Mouse (Mus musculus): ENCODE measurements around the gene Ptpn23. TPM values are rescaled to one million over a fixed set of nuclear protein-coding genes. Genes with fewer than 3 reads are reported as not detected.
"Not testable (repeated sequence)": the region's sequence is repeated elsewhere in the genome, so short reads cannot be mapped to it uniquely, and the experiment has no call there.

The Ptpn23 gene
- polyA plus RNA-seq, 1 experiment from 2014 or later: 25.3 TPM

DNA sequence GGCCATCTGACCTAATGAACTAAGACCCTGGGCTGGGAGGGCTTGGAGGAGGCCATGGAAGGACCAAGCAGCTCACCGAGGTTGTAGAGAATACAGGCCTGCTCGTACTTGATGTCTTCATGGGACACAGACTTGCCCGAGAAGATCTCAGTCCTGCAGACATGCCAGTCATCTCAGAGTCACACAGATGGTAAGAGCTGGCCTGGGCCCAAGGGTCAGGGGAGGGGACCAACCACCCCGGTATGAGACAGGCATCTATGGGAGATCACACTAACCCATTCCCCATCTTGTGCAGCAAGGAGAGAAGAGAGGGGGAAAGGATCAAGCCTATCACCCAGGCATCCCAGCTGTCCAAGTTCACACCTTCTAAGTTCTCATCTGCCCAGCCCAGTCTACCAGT, 14.7 kb downstream of the Ptpn23 start:
- Histone ChIP-seq H3K27ac (ENCODE audit: low read depth, low read length) (no peak overlapping the region), H3K27me3 (ENCODE audit: control insufficient read depth, insufficient read depth, low read length) (no peaks in the 10 kb centered on the region), H3K4me1 (ENCODE audit: control insufficient read depth, insufficient read depth, low read length) (no peaks in the 10 kb centered on the region), H3K4me3 (ENCODE audit: low read depth, low read length) (no peak overlapping the region), H3K9ac (replicated peaks; ENCODE audit: low read depth, low read length) (no peak overlapping the region), H3K9me3 (ENCODE audit: control insufficient read depth, low read length) (no peaks in the 10 kb centered on the region), H3K36me3 (ENCODE audit: control insufficient read depth, insufficient read depth, low read length) (peaks cover 49% of the 10 kb centered on the region), H3K4me2 (ENCODE audit: low read depth, low read length) (no peak overlapping the region)
- WGBS: 95% methylated on average over 4 of the region's 4 CpGs
- ATAC-seq (ENCODE audit: low read depth): no peak

- Histone ChIP-seq H3K36me3 (ENCODE audit: control insufficient read depth, insufficient read depth, low read length) (peaks cover 70% of the 10 kb centered on the region), H3K4me3 (ENCODE audit: low read depth, low read length) (no peak overlapping the region), H3K4me1 (ENCODE audit: control insufficient read depth, insufficient read depth, low read length) (no peaks in the 10 kb centered on the region), H3K9me3 (ENCODE audit: control insufficient read depth, low read length) (no peaks in the 10 kb centered on the region), H3K4me2 (ENCODE audit: low read depth, low read length) (no peak overlapping the region), H3K27me3 (ENCODE audit: control insufficient read depth, insufficient read depth, low read length) (no peaks in the 10 kb centered on the region), H3K9ac (replicated peaks; ENCODE audit: low read depth, low read length) (no peak overlapping the region), H3K27ac (ENCODE audit: low read depth, low read length) (no peak overlapping the region)
- ATAC-seq (ENCODE audit: low read depth): no peak
- 98% methylated on average over 3 of the region's 3 CpGs for WGBS
Measured at GRCm38 (mm10) chr9:110390843-110391242, 17.2 kb downstream of the Ptpn23 start.

DNA sequence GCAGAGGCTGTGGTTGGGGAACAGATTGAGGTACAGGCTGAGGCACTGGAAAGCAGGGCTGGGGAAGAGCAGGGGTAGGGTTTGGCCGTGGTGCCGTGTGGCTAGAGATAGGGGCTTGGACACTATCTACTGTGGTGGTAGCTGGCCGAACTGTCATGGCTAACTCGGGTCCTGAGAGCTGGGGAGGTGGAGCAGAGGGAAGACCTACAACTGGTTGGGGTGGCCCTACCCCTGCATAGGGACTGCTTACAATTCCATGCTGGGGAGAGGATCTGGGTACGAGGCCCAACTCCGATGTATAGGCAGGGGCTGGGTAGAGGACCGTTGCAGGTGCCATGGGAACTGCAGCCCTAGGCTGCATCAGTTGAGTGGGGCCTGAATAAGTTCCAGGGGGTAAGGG, 20.0 kb downstream of the Ptpn23 start:
- H3K36me3 ChIP-seq (ENCODE audit: control insufficient read depth, insufficient read depth, low read length): peaks cover 82% of the 10 kb centered on the region
- H3K27ac ChIP-seq (ENCODE audit: low read depth, low read length): no peak overlapping the region
- no peak for ATAC-seq (ENCODE audit: low read depth)
- H3K4me2 ChIP-seq (ENCODE audit: low read depth, low read length): no peak overlapping the region
- no peak overlapping the region for H3K9ac ChIP-seq (replicated peaks; ENCODE audit: low read depth, low read length)
- H3K9me3 ChIP-seq (ENCODE audit: control insufficient read depth, low read length): no peaks in the 10 kb centered on the region
- 94% methylated on average over 7 of the region's 7 CpGs for WGBS
- H3K27me3 ChIP-seq (ENCODE audit: control insufficient read depth, insufficient read depth, low read length): no peaks in the 10 kb centered on the region
- no peaks in the 10 kb centered on the region for H3K4me1 ChIP-seq (ENCODE audit: control insufficient read depth, insufficient read depth, low read length)
- H3K4me3 ChIP-seq (ENCODE audit: low read depth, low read length): no peak overlapping the region

DNA sequence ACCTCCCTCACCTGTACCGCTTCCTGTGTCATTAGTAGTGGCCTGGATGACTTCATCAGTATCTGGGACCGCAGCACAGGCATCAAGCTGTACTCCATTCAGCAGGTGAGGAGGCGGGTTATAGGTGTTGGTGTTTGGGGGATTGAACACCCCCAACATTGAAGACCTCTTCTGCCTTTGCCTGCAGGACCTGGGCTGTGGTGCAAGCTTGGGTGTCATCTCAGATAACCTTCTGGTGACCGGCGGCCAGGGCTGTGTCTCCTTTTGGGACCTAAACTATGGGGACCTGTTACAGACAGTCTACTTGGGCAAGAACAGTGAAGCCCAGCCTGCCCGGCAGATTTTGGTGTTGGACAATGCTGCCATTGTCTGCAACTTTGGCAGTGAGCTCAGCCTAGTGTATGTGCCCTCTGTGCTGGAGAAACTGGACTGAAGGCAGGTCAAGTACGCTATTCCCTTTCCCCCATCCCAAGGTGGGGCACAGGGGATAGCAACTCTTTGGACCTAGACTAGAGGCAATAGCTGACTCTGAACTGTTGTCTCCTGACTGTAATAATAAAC, 23.6 kb downstream of the Ptpn23 start:
- Histone ChIP-seq H3K4me1 (ENCODE audit: control insufficient read depth, insufficient read depth, low read length) (no peaks in the 10 kb centered on the region), H3K9ac (replicated peaks; ENCODE audit: low read depth, low read length) (no peak overlapping the region), H3K9me3 (ENCODE audit: control insufficient read depth, low read length) (no peaks in the 10 kb centered on the region), H3K27me3 (ENCODE audit: control insufficient read depth, insufficient read depth, low read length) (no peaks in the 10 kb centered on the region), H3K36me3 (ENCODE audit: control insufficient read depth, insufficient read depth, low read length) (peaks cover 72% of the 10 kb centered on the region), H3K4me3 (ENCODE audit: low read depth, low read length) (no peak overlapping the region), H3K4me2 (ENCODE audit: low read depth, low read length) (no peak overlapping the region), H3K27ac (ENCODE audit: low read depth, low read length) (no peak overlapping the region)
- 81% methylated on average over 7 of the region's 7 CpGs for WGBS
- ATAC-seq (ENCODE audit: low read depth): no peak

DNA sequence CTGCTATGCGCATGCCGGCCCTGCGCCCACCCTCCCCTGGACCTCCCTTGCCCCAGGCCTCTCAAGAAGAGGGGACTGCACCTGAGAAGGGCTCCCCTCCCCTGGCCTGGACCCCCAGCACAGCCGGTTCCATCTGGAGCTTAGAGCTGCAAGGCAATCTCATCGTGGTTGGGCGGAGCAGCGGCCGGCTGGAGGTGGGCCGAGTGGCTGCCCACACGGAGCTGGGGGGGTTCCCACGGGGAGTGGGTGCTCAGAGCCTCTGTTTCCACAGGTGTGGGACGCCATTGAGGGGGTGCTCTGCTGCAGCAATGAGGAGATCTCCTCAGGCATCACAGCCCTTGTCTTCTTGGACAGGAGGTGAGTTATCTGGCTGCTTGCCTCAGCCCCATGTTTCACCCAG, 26.7 kb downstream of the Ptpn23 start:
- Histone ChIP-seq H3K4me3 (ENCODE audit: low read depth, low read length) (no peak overlapping the region), H3K4me2 (ENCODE audit: low read depth, low read length) (no peak overlapping the region), H3K4me1 (ENCODE audit: control insufficient read depth, insufficient read depth, low read length) (no peaks in the 10 kb centered on the region), H3K9ac (replicated peaks; ENCODE audit: low read depth, low read length) (no peak overlapping the region), H3K27me3 (ENCODE audit: control insufficient read depth, insufficient read depth, low read length) (no peaks in the 10 kb centered on the region), H3K36me3 (ENCODE audit: control insufficient read depth, insufficient read depth, low read length) (peaks cover 60% of the 10 kb centered on the region), H3K27ac (ENCODE audit: low read depth, low read length) (no peak overlapping the region), H3K9me3 (ENCODE audit: control insufficient read depth, low read length) (no peaks in the 10 kb centered on the region)
- ATAC-seq (ENCODE audit: low read depth): no peak
- WGBS: 89% methylated on average over 12 of the region's 12 CpGs

DNA sequence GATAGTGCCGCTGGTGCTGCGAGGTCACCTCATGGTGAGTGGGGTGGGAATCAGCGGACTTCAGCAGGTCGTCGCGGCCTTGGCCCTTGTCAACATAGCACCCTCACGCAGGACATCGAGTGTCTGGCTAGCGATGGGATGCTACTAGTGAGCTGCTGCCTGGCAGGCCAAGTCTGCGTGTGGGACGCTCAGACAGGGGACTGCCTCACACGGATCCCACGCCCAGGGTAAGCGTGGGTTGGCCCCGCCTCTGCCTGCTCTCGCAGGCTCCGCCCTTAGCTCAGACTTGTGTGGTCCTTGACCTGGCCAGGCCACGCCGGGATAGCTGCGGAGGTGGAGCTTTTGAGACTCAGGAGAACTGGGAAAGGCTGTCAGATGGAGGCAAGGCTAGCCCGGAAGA, 27.4 kb downstream of the Ptpn23 start:
- WGBS: 55% methylated on average over 21 of the region's 21 CpGs
- no peak overlapping the region for H3K27ac ChIP-seq (ENCODE audit: low read depth, low read length)
- H3K9me3 ChIP-seq (ENCODE audit: control insufficient read depth, low read length): no peaks in the 10 kb centered on the region
- H3K4me3 ChIP-seq (ENCODE audit: low read depth, low read length): no peak overlapping the region
- H3K9ac ChIP-seq (replicated peaks; ENCODE audit: low read depth, low read length): no peak overlapping the region
- peaks cover 53% of the 10 kb centered on the region for H3K36me3 ChIP-seq (ENCODE audit: control insufficient read depth, insufficient read depth, low read length)
- no peak for ATAC-seq (ENCODE audit: low read depth)
- H3K4me2 ChIP-seq (ENCODE audit: low read depth, low read length): no peak overlapping the region
- no peaks in the 10 kb centered on the region for H3K4me1 ChIP-seq (ENCODE audit: control insufficient read depth, insufficient read depth, low read length)
- no peaks in the 10 kb centered on the region for H3K27me3 ChIP-seq (ENCODE audit: control insufficient read depth, insufficient read depth, low read length)

- Histone ChIP-seq H3K9ac (replicated peaks; ENCODE audit: low read depth, low read length) (no peak overlapping the region), H3K4me1 (ENCODE audit: control insufficient read depth, insufficient read depth, low read length) (no peaks in the 10 kb centered on the region), H3K4me2 (ENCODE audit: low read depth, low read length) (no peak overlapping the region), H3K4me3 (ENCODE audit: low read depth, low read length) (no peak overlapping the region), H3K27ac (ENCODE audit: low read depth, low read length) (no peak overlapping the region), H3K27me3 (ENCODE audit: control insufficient read depth, insufficient read depth, low read length) (no peaks in the 10 kb centered on the region), H3K9me3 (ENCODE audit: control insufficient read depth, low read length) (no peaks in the 10 kb centered on the region), H3K36me3 (ENCODE audit: control insufficient read depth, insufficient read depth, low read length) (peaks cover 44% of the 10 kb centered on the region)
- ATAC-seq (ENCODE audit: low read depth): no peak
- 97% methylated on average over 8 of the region's 8 CpGs for WGBS
Measured at GRCm38 (mm10) chr9:110379361-110379760, 28.7 kb downstream of the Ptpn23 start.

GRCm38 (mm10) chr9:110377655-110378054, 30.4 kb downstream of the Ptpn23 start:
- not testable (repeated sequence) for H3K27ac ChIP-seq (ENCODE audit: low read depth, low read length); H3K4me1 ChIP-seq (ENCODE audit: control insufficient read depth, insufficient read depth, low read length); H3K4me2 ChIP-seq (ENCODE audit: low read depth, low read length); ATAC-seq (ENCODE audit: low read depth); H3K9ac ChIP-seq (replicated peaks; ENCODE audit: low read depth, low read length); H3K4me3 ChIP-seq (ENCODE audit: low read depth, low read length); H3K9me3 ChIP-seq (ENCODE audit: control insufficient read depth, low read length); H3K27me3 ChIP-seq (ENCODE audit: control insufficient read depth, insufficient read depth, low read length)
- WGBS: 97% methylated on average over 15 of the region's 15 CpGs
- H3K36me3 ChIP-seq (ENCODE audit: control insufficient read depth, insufficient read depth, low read length): peaks cover 51% of the 10 kb centered on the region

DNA sequence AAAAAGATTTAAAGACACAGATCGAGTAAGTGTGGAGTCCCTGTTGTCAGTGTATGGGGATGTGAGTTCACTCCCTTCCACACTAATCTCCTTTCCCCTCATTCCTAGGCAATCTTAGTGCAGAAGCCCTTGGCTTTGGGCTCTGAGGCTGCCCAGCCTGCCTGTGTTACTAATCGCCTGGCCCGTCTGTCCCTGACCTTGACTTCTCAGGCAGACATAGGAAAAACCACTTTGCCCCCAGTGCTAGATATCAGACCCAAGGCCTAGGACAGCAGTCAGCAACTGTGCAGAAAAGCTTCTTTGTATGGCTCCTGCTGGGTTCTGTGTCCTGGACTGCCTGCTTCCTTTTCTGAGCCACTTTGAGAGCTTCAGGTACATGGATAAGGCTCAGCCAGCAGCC, 32.3 kb downstream of the Ptpn23 start:
- H3K27ac ChIP-seq (ENCODE audit: low read depth, low read length): no peak overlapping the region
- no peak overlapping the region for H3K4me3 ChIP-seq (ENCODE audit: low read depth, low read length)
- no peak overlapping the region for H3K4me2 ChIP-seq (ENCODE audit: low read depth, low read length)
- no peaks in the 10 kb centered on the region for H3K9me3 ChIP-seq (ENCODE audit: control insufficient read depth, low read length)
- peaks cover 44% of the 10 kb centered on the region for H3K36me3 ChIP-seq (ENCODE audit: control insufficient read depth, insufficient read depth, low read length)
- WGBS: 98% methylated on average over 3 of the region's 3 CpGs
- no peaks in the 10 kb centered on the region for H3K4me1 ChIP-seq (ENCODE audit: control insufficient read depth, insufficient read depth, low read length)
- H3K9ac ChIP-seq (replicated peaks; ENCODE audit: low read depth, low read length): no peak overlapping the region
- H3K27me3 ChIP-seq (ENCODE audit: control insufficient read depth, insufficient read depth, low read length): no peaks in the 10 kb centered on the region
- ATAC-seq (ENCODE audit: low read depth): no peak

Measured in neural tube, embryonic 14.5 days (tissue).